Mouse (Mus musculus): ENCODE results near the gene Man1a2. TPM values are rescaled to one million over a fixed set of nuclear protein-coding genes. Genes with fewer than 3 reads are reported as not detected.

The Man1a2 gene
- total RNA-seq, 2 experiments from 2014 or later = 170 to 172 TPM

GRCm38 (mm10) chr3:100530244-100530788, 155.0 kb downstream of the Man1a2 start:
- intact Hi-C loops (cut with DNase I) = loop anchor here (5.0 kb wide), 1 partner anchor 108 kb away; no protein-coding TSS in a partner anchor
- no peak for DNase-seq (ENCODE audit: low spot score in 2 of 2)

DNA sequence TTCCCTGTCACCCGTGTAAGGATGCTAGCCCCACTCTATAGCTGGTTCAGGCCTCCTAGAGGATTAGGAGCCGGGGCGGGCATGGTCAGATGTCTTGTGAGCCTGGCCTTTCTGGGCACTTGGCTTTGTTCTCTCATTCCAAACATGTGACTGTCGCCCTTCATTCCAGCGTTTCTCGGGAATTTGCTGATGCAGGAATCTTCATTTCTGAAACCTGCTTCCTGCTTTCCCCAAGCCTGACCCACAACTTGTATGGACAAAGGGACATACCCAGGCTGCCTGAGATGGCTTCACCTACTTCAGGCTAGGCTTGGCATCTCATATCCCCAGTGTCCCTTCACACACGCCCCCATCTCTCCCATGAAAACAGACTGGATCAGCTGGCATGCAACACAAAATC, 162.6 kb downstream of the Man1a2 start:
- peak in 1 of 2 experiments; percentile 27 for DNase-seq (ENCODE audit: low spot score in 2 of 2)
- intact Hi-C loops (cut with DNase I) = no loop called here

GRCm38 (mm10) chr3:100521626-100522025, 163.7 kb downstream of the Man1a2 start:
- intact Hi-C loops (cut with DNase I) = no loop called here
- DNase-seq (ENCODE audit: low spot score in 2 of 2) = no peak

GRCm38 (mm10) chr3:100515754-100516141, 169.6 kb downstream of the Man1a2 start:
- intact Hi-C loops (cut with DNase I) = no loop called here
- DNase-seq (ENCODE audit: low spot score in 2 of 2) = no peak

DNA sequence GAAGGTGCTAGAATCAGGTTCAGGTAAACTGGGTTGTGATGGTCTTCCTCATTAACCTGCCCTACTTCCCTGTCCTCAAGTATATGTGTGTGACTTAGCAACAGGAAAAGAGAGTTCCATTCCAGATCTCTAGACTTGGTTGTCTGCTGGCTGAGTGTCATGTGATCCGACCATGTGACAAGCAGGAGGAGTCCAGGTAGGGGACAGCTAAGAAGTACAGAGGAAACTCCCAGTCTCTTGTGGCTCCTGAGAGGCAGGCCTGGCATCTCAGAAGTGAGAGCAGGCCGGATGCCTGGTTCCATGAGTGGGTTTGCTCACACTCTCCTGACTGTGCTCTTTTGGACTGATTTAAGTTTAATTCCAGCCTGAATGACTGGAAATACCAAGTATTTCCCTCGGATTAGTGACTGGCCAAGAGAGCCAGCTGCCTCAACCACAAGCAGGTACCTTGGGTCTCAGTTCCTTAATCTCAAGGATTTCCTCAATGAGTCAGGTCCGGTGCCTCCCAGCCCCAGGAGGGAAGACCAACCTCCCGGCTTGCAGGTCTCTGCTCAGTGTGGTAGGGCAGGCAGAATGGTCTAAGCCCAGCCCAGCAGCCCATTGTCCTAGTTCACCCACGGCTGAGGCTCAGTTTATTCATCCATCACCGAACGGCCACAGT, 170.1 kb downstream of the Man1a2 start:
- DNase-seq (ENCODE audit: low spot score in 2 of 2) = no peak
- intact Hi-C loops (cut with DNase I) = no loop called here

Other genes with a start within 250 kb of the Man1a2 start
- 1 to 10 TPM; 2.5 to 3.2 TPM for gene Tent5c, start 196.2 kb downstream of the Man1a2 start, total RNA-seq (2021)
- gene Vtcn1, start 140.0 kb upstream of the Man1a2 start, total RNA-seq (2021) = under 1 TPM; 0.16 to 0.34 TPM
- gene Trim45, start 236.7 kb upstream of the Man1a2 start, total RNA-seq (2021) = 1 to 10 TPM; 9.1 to 9.2 TPM

Data from left cerebral cortex, postnatal 25 days (tissue).